Mouse (Mus musculus) ES-E14 (cell line): ENCODE data around the gene Slc10a1.

Experiments used
- CHD2 ChIP-seq: IDR thresholded peaks from 2 replicates; pipeline ENCODE4 v1.6.1; 2014; ENCODE audit warnings: mild to moderate bottlenecking, low read depth, low read length, inconsistent platforms
- HCFC1 ChIP-seq: IDR thresholded peaks from 2 replicates; pipeline ENCODE4 v1.6.1; 2012; ENCODE audit warnings: low read length, inconsistent platforms, borderline replicate concordance; ENCODE audit not compliant: insufficient read depth

DNA sequence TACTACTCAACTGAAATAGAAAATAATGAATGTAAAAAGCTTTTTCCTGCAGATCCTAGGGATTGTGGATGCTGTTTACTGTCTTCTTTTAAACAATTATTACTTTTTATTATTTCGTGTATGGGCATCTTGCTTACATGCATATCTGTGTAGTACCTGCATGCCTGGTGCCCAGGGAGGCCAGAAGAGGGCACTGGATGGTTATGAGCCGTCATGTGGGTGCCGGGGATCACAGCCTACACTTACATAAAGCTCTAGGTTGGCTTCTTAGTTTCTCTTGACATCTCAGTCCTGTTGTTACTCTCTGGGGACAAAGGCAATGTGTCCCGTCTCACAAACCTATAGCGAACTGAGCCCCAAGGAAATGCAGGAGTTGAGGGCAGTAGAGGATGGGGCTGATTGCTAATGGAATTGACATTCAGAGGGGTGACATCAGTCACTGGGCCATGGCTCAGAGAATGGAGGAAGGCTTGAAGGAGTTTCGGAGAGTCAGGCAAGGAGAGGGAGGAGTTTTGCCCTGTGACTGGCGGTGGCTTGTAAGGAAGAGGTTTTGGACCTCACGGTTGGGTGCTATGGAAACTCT, 24.1 kb upstream of the Slc10a1 start:
- TF ChIP-seq CHD2, result no peak
- no peak for TF ChIP-seq HCFC1
